In the genomic region with DNA sequence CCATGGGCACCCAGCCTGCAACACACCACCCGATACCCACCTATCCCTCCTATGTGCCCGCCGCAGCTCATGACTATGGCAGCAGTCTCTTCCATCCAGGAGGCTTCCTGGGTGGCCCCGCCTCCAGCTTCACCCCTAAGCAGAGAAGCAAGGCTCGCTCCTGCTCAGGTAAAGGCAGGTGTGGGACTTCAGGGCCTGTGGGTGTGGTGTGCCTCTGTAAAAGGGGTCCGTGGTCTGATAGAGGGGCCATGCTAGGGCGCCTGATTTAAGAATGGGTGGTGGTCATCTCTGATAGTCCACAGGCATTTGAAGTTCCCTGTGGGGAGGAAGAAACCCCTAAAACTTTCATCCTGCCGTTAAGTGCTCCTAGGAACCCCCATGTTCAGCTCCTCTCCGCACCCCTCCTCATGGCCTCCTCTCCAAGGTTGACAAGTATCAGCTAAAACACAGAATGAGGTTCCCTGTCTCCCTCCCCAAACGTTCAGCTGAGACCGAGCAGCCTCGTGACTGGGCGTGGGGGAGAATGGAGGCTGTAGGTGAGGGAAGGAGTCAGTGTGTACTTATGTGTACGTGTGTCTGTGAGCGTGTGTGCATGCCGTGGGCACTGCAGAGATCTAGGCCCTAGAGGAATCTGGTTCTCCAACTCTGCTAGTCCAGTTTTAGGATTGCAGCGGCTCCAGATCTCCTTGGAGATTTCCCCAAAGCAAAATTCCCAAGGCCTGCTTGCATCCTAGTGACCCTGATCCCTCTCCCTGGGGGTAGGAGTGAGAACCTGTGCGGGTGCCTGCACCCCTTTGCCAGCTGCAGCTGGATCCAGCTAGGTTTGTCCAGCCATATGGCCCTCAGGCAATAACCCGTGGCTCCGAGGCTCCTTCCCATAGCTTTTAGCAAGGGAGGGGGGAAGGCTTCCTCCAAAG, we compare ENCODE assay signal across 9 mouse cellular contexts. TPM values are rescaled to one million over a fixed set of nuclear protein-coding genes. Genes with fewer than 3 reads are reported as not detected.
DNase-seq lines count a peak whose midpoint lies in the region; ATAC-seq lines count a peak whose summit lies in the region.
"Had no signal": no experiment of that assay in that cellular context is flagged by ENCODE, and none has a peak within 500 bp of the region (broad histone marks: within the 10 kb centered on the region; RNA-seq: fewer than 3 reads in every experiment).

No protein-coding gene starts in this region.

- peaks cover 23% of the 10 kb centered on the region for H3K4me1 ChIP-seq in forebrain, embryonic 11.5 days (replicated peaks; ENCODE audit: control insufficient read depth, insufficient read depth, low read length)
- H3K4me1 ChIP-seq in forebrain, embryonic 13.5 days: peaks cover 35% of the 10 kb centered on the region
- peaks cover 31% of the 10 kb centered on the region for H3K4me1 ChIP-seq in lung, embryonic 16.5 days (replicated peaks; ENCODE audit: control insufficient read depth, insufficient read depth, low read length)
- H3K4me1 ChIP-seq in kidney, embryonic 16.5 days (ENCODE audit: insufficient read depth, low read length): peaks cover 80% of the 10 kb centered on the region
- H3K4me1 ChIP-seq in neural tube, embryonic 12.5 days: peaks cover 33% of the 10 kb centered on the region

- no peaks in the 10 kb centered on the region for H3K9me3 ChIP-seq in forebrain, embryonic 11.5 days (ENCODE audit: control insufficient read depth, low read length)
- no peaks in the 10 kb centered on the region for H3K9me3 ChIP-seq in forebrain, embryonic 13.5 days (replicated peaks)
- H3K9me3 ChIP-seq in lung, embryonic 16.5 days (ENCODE audit: control insufficient read depth, low read length): no peaks in the 10 kb centered on the region
- H3K9me3 ChIP-seq in kidney, embryonic 16.5 days (ENCODE audit: low read length): no peaks in the 10 kb centered on the region
- no peaks in the 10 kb centered on the region for H3K9me3 ChIP-seq in neural tube, embryonic 12.5 days

- 5% methylated on average over 20 of the region's 20 CpGs for WGBS in forebrain, embryonic 11.5 days
- WGBS in forebrain, embryonic 13.5 days: 3% methylated on average over 20 of the region's 20 CpGs
- WGBS in lung, embryonic 16.5 days: 29% methylated on average over 20 of the region's 20 CpGs
- 26% methylated on average over 20 of the region's 20 CpGs for WGBS in kidney, embryonic 16.5 days
- WGBS in neural tube, embryonic 12.5 days: 4% methylated on average over 20 of the region's 20 CpGs

- H3K4me2 ChIP-seq in forebrain, embryonic 11.5 days (ENCODE audit: low read depth, low read length, severe bottlenecking): no peak overlapping the region
- H3K4me2 ChIP-seq in forebrain, embryonic 13.5 days: no peak overlapping the region
- H3K4me2 ChIP-seq in lung, embryonic 16.5 days (ENCODE audit: low read depth, low read length): peak overlapping the region; percentile 83
- H3K4me2 ChIP-seq in kidney, embryonic 16.5 days (replicated peaks; ENCODE audit: low read depth, low read length): peak overlapping the region; percentile 79
- H3K4me2 ChIP-seq in neural tube, embryonic 12.5 days (replicated peaks): peak overlapping the region; percentile 62

- no peak for ATAC-seq in forebrain, embryonic 11.5 days (replicated peaks; ENCODE audit: low FRiP score)
- ATAC-seq in forebrain, embryonic 13.5 days: no peak
- ATAC-seq in lung, embryonic 16.5 days (ENCODE audit: low read depth): no peak
- ATAC-seq in kidney, embryonic 16.5 days (ENCODE audit: low FRiP score, low TSS enrichment): no peak
- no peak for ATAC-seq in neural tube, embryonic 12.5 days (ENCODE audit: low FRiP score, low read depth)

- peaks cover 96% of the 10 kb centered on the region for H3K27me3 ChIP-seq in forebrain, embryonic 11.5 days (ENCODE audit: control insufficient read depth, insufficient read depth, low read length)
- peaks cover 96% of the 10 kb centered on the region for H3K27me3 ChIP-seq in forebrain, embryonic 13.5 days
- peaks cover 92% of the 10 kb centered on the region for H3K27me3 ChIP-seq in lung, embryonic 16.5 days (ENCODE audit: control insufficient read depth, insufficient read depth, low read depth, low read length)
- H3K27me3 ChIP-seq in kidney, embryonic 16.5 days (ENCODE audit: insufficient read depth, low read length): peaks cover 94% of the 10 kb centered on the region
- peaks cover 100% of the 10 kb centered on the region for H3K27me3 ChIP-seq in neural tube, embryonic 12.5 days (replicated peaks)

- H3K36me3 ChIP-seq in forebrain, embryonic 11.5 days (ENCODE audit: control insufficient read depth, insufficient read depth, low read length): no peaks in the 10 kb centered on the region
- no peaks in the 10 kb centered on the region for H3K36me3 ChIP-seq in forebrain, embryonic 13.5 days (ENCODE audit: poor library complexity, severe bottlenecking)
- no peaks in the 10 kb centered on the region for H3K36me3 ChIP-seq in lung, embryonic 16.5 days (ENCODE audit: control insufficient read depth, insufficient read depth, low read length)
- H3K36me3 ChIP-seq in kidney, embryonic 16.5 days (ENCODE audit: insufficient read depth, low read length): no peaks in the 10 kb centered on the region
- no peaks in the 10 kb centered on the region for H3K36me3 ChIP-seq in neural tube, embryonic 12.5 days

- no peak overlapping the region for H3K9ac ChIP-seq in forebrain, embryonic 11.5 days (ENCODE audit: low read length)
- H3K9ac ChIP-seq in forebrain, embryonic 13.5 days: no peak overlapping the region
- no peak overlapping the region for H3K9ac ChIP-seq in lung, embryonic 16.5 days (ENCODE audit: low read length)
- peak overlapping the region; percentile 71 for H3K9ac ChIP-seq in kidney, embryonic 16.5 days (replicated peaks; ENCODE audit: low read length)
- H3K9ac ChIP-seq in neural tube, embryonic 12.5 days: no peak overlapping the region

- H3K4me3 ChIP-seq in forebrain, embryonic 11.5 days (ENCODE audit: low read depth, low read length): no peak overlapping the region
- no peak overlapping the region for H3K4me3 ChIP-seq in forebrain, embryonic 13.5 days
- peak overlapping the region; percentile 56 for H3K4me3 ChIP-seq in lung, embryonic 16.5 days (ENCODE audit: low read length)
- peak overlapping the region; percentile 63 for H3K4me3 ChIP-seq in kidney, embryonic 16.5 days (ENCODE audit: low read length)
- no peak overlapping the region for H3K4me3 ChIP-seq in neural tube, embryonic 12.5 days

- peak; percentile 50 for DNase-seq in forebrain, embryonic 11.5 days (ENCODE audit: low spot score)
- DNase-seq in lung, postnatal 4 days: no peak
- no peak for DNase-seq in spleen, postnatal 14 days (ENCODE audit: low spot score in 2 of 2)
- no peak for DNase-seq in cerebellum, adult 18-20 months
- DNase-seq: adrenal gland, postnatal 14 days had no signal

- H3K27ac ChIP-seq in forebrain, embryonic 11.5 days (ENCODE audit: low read depth, low read length): no peak overlapping the region
- no peak overlapping the region for H3K27ac ChIP-seq in forebrain, embryonic 13.5 days
- no peak overlapping the region for H3K27ac ChIP-seq in lung, embryonic 16.5 days (ENCODE audit: low read length)
- peak overlapping the region; percentile 1; the same call in 1 of the 2 replicates for H3K27ac ChIP-seq in kidney, embryonic 16.5 days (ENCODE audit: low read length)
- H3K27ac ChIP-seq in neural tube, embryonic 12.5 days: no peak overlapping the region

RNA-seq across cellular contexts. Expression of a gene that starts 7.3 kb away (rescaled TPM):
- polyA plus RNA-seq in forebrain, embryonic 11.5 days (2014; fragmentation: Nextera tagmentation; extraction: Ambion mirVana): 6.3 and 7.9 TPM in 2 replicates
- 2.3 and 3.2 TPM in 2 replicates for polyA plus RNA-seq in forebrain, embryonic 13.5 days (2015; fragmentation: Nextera tagmentation; extraction: Ambion mirVana)
- polyA plus RNA-seq in lung, embryonic 16.5 days (2015; fragmentation: Nextera tagmentation; extraction: Ambion mirVana): 23.6 and 23.9 TPM in 2 replicates
- 66.3 and 68.9 TPM in 2 replicates for polyA plus RNA-seq in kidney, embryonic 16.5 days (2015; fragmentation: Nextera tagmentation; extraction: Ambion mirVana)
- polyA plus RNA-seq in neural tube, embryonic 12.5 days (2016; fragmentation: Nextera tagmentation; extraction: Ambion mirVana): 9.0 and 13.7 TPM in 2 replicates

RNA-seq across cellular contexts. Expression of a gene that starts 21.1 kb away (rescaled TPM):
- not detected in 2 replicates for polyA plus RNA-seq in forebrain, embryonic 11.5 days (2014; fragmentation: Nextera tagmentation; extraction: Ambion mirVana)
- polyA plus RNA-seq in forebrain, embryonic 13.5 days (2015; fragmentation: Nextera tagmentation; extraction: Ambion mirVana): not detected in 2 replicates
- polyA plus RNA-seq in lung, embryonic 16.5 days (2015; fragmentation: Nextera tagmentation; extraction: Ambion mirVana): not detected in 2 replicates
- not detected in 2 replicates for polyA plus RNA-seq in kidney, embryonic 16.5 days (2015; fragmentation: Nextera tagmentation; extraction: Ambion mirVana)
- polyA plus RNA-seq in neural tube, embryonic 12.5 days (2016; fragmentation: Nextera tagmentation; extraction: Ambion mirVana): not detected in 2 replicates

Comparison
In these comparisons a context has a peak if more than half of its experiments do, and no peak if none do; other contexts are left out.
1. H3K4me2 ChIP-seq: peak in lung, embryonic 16.5 days (single experiment), kidney, embryonic 16.5 days (single experiment) and neural tube, embryonic 12.5 days (single experiment); none in forebrain, embryonic 11.5 days (single experiment) and forebrain, embryonic 13.5 days (single experiment).
2. H3K4me3 ChIP-seq: peak in lung, embryonic 16.5 days (single experiment) and kidney, embryonic 16.5 days (single experiment); none in forebrain, embryonic 11.5 days (single experiment), forebrain, embryonic 13.5 days (single experiment) and neural tube, embryonic 12.5 days (single experiment).